Mouse (Mus musculus) midbrain, embryonic 14.5 days (tissue): Measurements from ENCODE around the gene Srl. TPM values are rescaled to one million over a fixed set of nuclear protein-coding genes. Genes with fewer than 3 reads are reported as not detected.
A peak's percentile ranks its signal among the peaks of the same experiment; 100 is the strongest.

Experiments used
- ATAC-seq: fragments of 200-750 bp; cut with Nextera tagmentation; 2 replicates; pipeline ENCODE4 v1.8.0; 2017; ENCODE audit warnings: moderate number of reproducible peaks, moderate library complexity; ENCODE audit not compliant: low FRiP score, low TSS enrichment
- DNase-seq: peaks from one replicate; pipeline ENCODE4 v3.0.0-alpha.2; 2015
- H3K27ac ChIP-seq: fragments of 300-500 bp; sonication (generic); replicated peaks from 2 replicates; pipeline ENCODE4 v1.5.1; 2014; ENCODE audit warnings: mild to moderate bottlenecking, low read depth, low read length, moderate library complexity
- H3K27me3 ChIP-seq: fragments of 300-500 bp; sonication (generic); 2 replicates; pipeline ENCODE4 v1.6.1; 2014; ENCODE audit warnings: low read length, control low read depth, mixed read lengths; ENCODE audit not compliant: control insufficient read depth, insufficient read depth
- H3K36me3 ChIP-seq: fragments of 300-500 bp; sonication (generic); 2 replicates; pipeline ENCODE4 v1.6.1; 2014; ENCODE audit warnings: low read length, control low read depth; ENCODE audit not compliant: control insufficient read depth, insufficient read depth
- H3K4me1 ChIP-seq: fragments of 300-500 bp; sonication (generic); 2 replicates; pipeline ENCODE4 v1.6.1; 2014; ENCODE audit warnings: mild to moderate bottlenecking, antibody characterized with exemption, low read length, control low read depth; ENCODE audit not compliant: control insufficient read depth, insufficient read depth
- H3K4me2 ChIP-seq: fragments of 300-500 bp; sonication (generic); 2 replicates; pipeline ENCODE4 v1.6.1; 2014; ENCODE audit warnings: mild to moderate bottlenecking, low read length, moderate library complexity
- H3K4me3 ChIP-seq: fragments of 300-500 bp; sonication (generic); replicated peaks from 2 replicates; pipeline ENCODE4 v1.5.1; 2014; ENCODE audit warnings: low read depth, low read length
- H3K9ac ChIP-seq: fragments of 300-500 bp; sonication (generic); replicated peaks from 2 replicates; pipeline ENCODE4 v1.6.1; 2014; ENCODE audit warnings: mild to moderate bottlenecking, low read length, moderate library complexity
- H3K9me3 ChIP-seq: fragments of 300-500 bp; sonication (generic); 2 replicates; pipeline ENCODE4 v1.6.1; 2016; ENCODE audit warnings: low read length, control low read depth, mixed read lengths; ENCODE audit not compliant: control insufficient read depth
- WGBS: fragments of 180-500 bp; shearing (Covaris S2); extraction: QIAGEN DNeasy Blood & Tissue Kit; methylation state at CpG from one replicate; pipeline ENCODE4 v1.1.7; 2014; 5-methylcytosine and 5-hydroxymethylcytosine counted together
- polyA plus RNA-seq: library from polyadenylated mRNA; unstranded; fragments of >200 nt; fragmentation: Nextera tagmentation; extraction: Ambion mirVana; gene quantifications from 2 replicates; pipeline ENCODE4 v1.2.1, GENCODE M21; 2014

Srl gene
- polyA plus RNA-seq, 1 experiment from 2014 or later: 25.7 TPM

DNA sequence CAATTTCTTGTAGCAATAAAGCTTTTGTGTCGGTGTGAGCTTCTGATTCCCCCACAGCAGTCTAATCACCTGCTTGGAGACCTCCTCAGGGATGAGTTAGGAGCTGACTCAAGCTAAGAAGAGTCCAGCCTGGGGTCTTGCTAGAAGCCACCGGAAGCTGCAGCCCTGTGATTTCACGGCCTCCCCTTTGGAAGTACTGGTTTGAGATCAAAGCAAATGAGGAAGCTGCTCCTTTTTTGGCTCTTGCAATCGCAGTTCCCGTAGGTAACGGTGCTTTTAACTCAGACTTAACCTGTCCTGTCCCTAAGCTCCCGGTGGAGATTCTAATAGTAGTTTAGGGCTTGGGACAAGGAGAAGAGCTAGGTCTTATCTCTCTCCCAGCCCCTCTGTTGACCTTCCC is 37.0 kb upstream of the Srl start:
- Histone ChIP-seq H3K27ac (no peak overlapping the region), H3K36me3 (no peaks in the 10 kb centered on the region), H3K9ac (no peak overlapping the region), H3K27me3 (no peaks in the 10 kb centered on the region), H3K4me2 (no peak overlapping the region), H3K9me3 (no peaks in the 10 kb centered on the region), H3K4me1 (no peaks in the 10 kb centered on the region), H3K4me3 (no peak overlapping the region)
- DNase-seq: no peak
- ATAC-seq: no peak
- WGBS: 82% methylated on average over 7 of the region's 7 CpGs

DNA sequence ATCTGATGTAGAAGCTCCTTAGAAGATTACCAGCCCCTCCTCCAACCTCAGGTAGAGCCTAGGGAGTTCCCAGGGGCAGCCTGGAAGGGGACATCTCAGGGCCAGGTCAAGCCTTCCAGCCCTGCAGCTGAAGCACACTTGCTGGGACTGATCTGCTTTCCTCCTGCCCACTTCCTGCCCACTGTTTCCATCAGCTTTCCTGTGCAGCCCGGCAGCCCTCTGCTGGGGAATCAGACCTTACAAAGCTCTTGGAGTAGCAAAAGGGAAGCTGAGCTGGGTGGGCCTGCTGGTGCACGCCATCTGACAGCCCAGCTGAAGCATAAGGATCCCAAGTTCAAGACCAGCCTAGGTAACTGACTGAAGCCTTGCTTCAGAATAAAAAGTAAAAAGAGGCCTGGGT is 35.3 kb upstream of the Srl start:
- Histone ChIP-seq H3K4me2 (no peak overlapping the region), H3K9ac (no peak overlapping the region), H3K36me3 (no peaks in the 10 kb centered on the region), H3K9me3 (no peaks in the 10 kb centered on the region), H3K27ac (no peak overlapping the region), H3K4me1 (no peaks in the 10 kb centered on the region), H3K27me3 (no peaks in the 10 kb centered on the region), H3K4me3 (no peak overlapping the region)
- WGBS: 61% methylated on average over 2 of the region's 2 CpGs
- DNase-seq (no peak), ATAC-seq (no peak)

DNA sequence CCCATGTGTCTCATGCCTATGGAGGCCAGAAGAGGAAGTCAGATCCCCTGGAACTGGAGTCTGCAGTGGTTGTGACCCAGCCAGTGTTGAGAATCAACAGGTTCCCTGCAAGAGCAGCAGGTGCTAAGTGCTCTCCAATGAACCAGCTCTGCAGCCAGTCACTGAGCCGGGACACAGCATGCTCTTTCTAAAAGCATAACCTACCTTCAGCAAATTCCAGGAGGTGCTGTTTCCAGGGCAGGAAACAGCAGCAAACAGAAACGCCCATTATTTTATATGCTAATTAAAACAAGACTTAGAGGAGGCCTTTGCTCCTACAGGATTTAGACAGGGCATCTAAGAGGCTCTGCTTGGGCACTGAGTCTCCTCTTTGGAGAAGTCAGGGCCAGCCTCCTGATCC is 34.4 kb upstream of the Srl start:
- Histone ChIP-seq H3K4me1 (no peaks in the 10 kb centered on the region), H3K27me3 (no peaks in the 10 kb centered on the region), H3K9ac (no peak overlapping the region), H3K9me3 (no peaks in the 10 kb centered on the region), H3K27ac (no peak overlapping the region), H3K4me2 (no peak overlapping the region), H3K4me3 (no peak overlapping the region), H3K36me3 (no peaks in the 10 kb centered on the region)
- ATAC-seq (no peak), DNase-seq (no peak)
- WGBS: 51% methylated on average over 2 of the region's 2 CpGs

DNA sequence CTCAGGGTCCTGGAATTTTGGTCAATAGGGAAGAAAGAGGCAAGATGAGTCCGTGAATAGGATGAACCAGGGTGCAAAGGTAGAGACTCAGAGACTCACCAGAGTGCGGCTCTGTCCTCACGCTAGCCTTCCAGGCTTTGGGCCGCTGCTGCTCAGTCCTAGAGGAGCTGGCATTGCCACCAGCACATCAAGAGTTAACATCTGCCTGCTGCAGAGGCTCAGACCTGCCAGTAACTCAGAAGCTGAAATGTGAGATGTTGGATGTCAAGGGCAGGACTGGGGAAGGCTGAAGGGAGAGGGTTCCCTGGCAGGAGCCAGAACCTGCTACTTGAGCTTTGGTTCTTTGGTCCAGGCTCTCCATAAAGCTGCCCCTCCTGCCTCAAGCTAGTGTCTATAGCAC is 29.1 kb upstream of the Srl start:
- Histone ChIP-seq H3K27me3 (no peaks in the 10 kb centered on the region), H3K9ac (no peak overlapping the region), H3K4me3 (no peak overlapping the region), H3K4me1 (no peaks in the 10 kb centered on the region), H3K4me2 (no peak overlapping the region), H3K36me3 (no peaks in the 10 kb centered on the region), H3K9me3 (no peaks in the 10 kb centered on the region), H3K27ac (no peak overlapping the region)
- 63% methylated on average over 4 of the region's 4 CpGs for WGBS
- ATAC-seq (no peak), DNase-seq (no peak)

DNA sequence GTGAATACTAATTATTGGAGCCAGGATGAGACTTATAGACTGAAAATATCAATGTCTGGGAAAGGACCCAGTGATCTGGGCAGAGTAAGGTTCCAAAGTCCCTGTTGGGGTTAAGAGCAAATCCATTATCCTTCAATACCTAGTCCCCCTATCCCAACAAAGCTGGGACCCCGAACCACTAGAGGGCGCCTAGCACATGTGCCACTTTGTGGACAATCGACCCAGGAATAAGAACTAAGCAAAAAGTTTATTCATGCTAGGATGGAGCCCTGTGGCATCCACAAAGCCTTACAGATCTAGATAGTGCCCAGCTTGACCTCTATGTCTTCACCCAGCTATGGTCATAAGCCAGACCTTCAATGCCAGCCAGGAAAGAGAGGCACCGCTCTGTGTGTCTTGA is 26.3 kb upstream of the Srl start:
- 19% methylated on average over 4 of the region's 4 CpGs for WGBS
- H3K4me2 ChIP-seq: no peak overlapping the region
- no peaks in the 10 kb centered on the region for H3K27me3 ChIP-seq
- DNase-seq: peak; percentile 93
- H3K36me3 ChIP-seq: no peaks in the 10 kb centered on the region
- H3K9me3 ChIP-seq: no peaks in the 10 kb centered on the region
- no peak overlapping the region for H3K9ac ChIP-seq
- H3K4me1 ChIP-seq: no peaks in the 10 kb centered on the region
- no peak for ATAC-seq
- no peak overlapping the region for H3K4me3 ChIP-seq
- no peak overlapping the region for H3K27ac ChIP-seq

DNA sequence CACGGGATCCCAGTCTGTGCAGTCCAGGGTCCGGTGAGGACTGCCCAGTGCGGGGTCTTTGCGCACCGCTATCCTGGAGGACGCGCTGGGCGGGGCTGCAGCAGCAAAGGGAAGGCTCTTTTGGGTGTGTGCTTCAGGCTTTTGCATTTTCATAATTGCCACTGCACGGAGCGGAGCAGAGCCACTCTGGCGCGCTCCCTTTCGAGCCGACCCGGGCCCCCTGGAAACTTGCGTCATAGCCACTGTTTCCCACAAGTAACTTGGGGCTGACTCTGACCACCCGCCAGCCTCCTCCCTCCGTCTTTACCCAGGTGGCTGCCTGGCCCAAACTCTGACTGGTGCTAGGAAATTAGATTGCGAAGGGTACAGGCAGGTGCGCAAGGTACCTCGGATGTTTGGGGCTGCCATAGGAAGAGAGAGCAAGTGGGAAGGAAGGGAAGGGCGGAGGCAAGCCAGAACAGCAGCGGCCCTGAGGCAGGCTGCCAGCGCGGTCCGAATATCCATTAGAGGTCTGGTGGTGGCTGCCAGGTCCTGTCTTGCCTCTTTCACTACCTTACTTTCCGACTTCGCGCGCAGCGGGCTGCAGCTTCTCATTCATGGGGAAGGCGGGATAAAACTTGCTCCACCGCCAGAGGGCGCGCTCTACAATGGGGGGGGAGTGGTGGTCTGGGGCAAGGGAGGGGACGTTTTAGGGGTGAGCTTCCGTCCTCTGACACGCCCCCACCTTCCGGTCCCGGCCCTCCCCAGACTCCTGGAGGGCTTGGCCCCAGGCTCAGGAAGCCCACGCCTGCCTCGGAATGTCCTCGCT is 18.7 kb upstream of the Srl start:
- peak overlapping the region; percentile 70 for H3K4me3 ChIP-seq
- no peaks in the 10 kb centered on the region for H3K27me3 ChIP-seq
- ATAC-seq: no peak; the same call in 1 of the 2 replicates
- H3K4me2 ChIP-seq: peak overlapping the region; percentile 90
- 2% methylated on average over 43 of the region's 43 CpGs for whole genome bisulfite sequencing
- DNase-seq: peak; percentile 73
- H3K9ac ChIP-seq: peak overlapping the region; percentile 68
- no peaks in the 10 kb centered on the region for H3K9me3 ChIP-seq
- peaks cover 9% of the 10 kb centered on the region for H3K4me1 ChIP-seq
- H3K27ac ChIP-seq: peak overlapping the region; percentile 93
- no peaks in the 10 kb centered on the region for H3K36me3 ChIP-seq

DNA sequence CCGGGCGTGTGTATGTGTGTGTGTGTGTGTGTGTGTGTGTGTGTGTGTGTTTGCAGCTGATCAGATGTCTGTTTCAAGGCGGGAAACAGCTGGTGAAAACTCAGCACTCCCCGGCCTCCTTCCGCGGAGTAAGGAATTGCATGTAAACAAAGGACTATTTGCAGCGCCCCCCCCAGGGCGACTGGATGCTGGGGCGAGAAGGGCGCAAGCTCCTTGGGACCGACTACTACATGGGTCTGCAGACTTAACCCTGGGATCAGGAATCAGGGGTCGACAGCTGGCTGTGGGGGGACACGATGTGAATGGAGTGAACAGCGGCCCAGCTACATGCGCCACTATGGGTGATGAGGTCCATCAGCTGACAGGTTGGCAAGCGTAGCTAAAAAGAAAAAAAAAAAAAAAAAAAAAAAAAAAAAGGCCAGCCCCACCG is 18.1 kb upstream of the Srl start, which contains the start of gene Tfap4:
TSS of gene Tfap4 (minus strand) at position 140 of the 430 bp plus-strand sequence.
- peak within 1 kb of the TSS; percentile 70 for H3K4me3 ChIP-seq
- peak within 1 kb of the TSS; percentile 93 for H3K27ac ChIP-seq
- ATAC-seq (peak; percentile 37; the same call in 1 of the 2 replicates), DNase-seq (peak; percentile 91)
- peak within 1 kb of the TSS; percentile 90 for H3K4me2 ChIP-seq
- H3K36me3 ChIP-seq: no peaks in the 10 kb centered on the region
- no peaks in the 10 kb centered on the region for H3K27me3 ChIP-seq
- H3K9ac ChIP-seq: peak within 1 kb of the TSS; percentile 68
- H3K9me3 ChIP-seq: no peaks in the 10 kb centered on the region
- H3K4me1 ChIP-seq: peaks cover 9% of the 10 kb centered on the region
- 0% methylated on average over 17 of the region's 17 CpGs for whole genome bisulfite sequencing

DNA sequence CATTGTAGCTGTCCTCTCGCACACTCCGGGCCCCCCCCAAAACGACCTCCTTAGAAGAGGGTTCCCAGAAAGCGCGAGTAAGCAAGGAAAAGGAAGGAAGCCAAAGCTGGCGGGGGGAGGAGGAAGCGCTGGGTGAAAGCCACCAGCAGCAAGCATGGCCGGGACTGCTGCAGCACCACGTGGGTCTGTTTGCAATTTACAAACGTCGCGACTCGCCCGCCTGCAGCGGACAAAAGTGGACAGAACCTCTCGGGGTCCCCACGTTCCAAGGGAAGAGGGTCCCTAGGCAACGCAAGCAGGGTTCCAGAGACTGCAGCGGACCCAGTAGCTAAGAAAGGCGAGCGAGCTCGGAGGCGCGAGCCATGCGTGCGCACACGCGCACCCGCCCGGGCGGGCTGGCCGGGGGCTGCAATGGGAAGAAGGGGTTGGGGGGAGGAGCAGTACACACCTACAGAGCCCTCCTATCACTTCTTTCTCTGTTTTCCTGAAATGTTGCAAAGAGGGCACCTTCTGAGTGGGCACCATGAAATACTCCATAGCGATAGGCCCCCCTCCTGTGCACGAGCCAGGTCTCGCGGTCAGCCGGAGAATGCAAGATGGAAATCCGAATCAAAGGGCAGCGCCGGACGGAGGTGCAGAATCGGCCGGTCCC is 17.5 kb upstream of the Srl start:
- Histone ChIP-seq H3K9me3 (no peaks in the 10 kb centered on the region), H3K4me3 (peak overlapping the region; percentile 70), H3K36me3 (no peaks in the 10 kb centered on the region), H3K27me3 (no peaks in the 10 kb centered on the region), H3K4me1 (peaks cover 9% of the 10 kb centered on the region), H3K9ac (peak overlapping the region; percentile 68), H3K4me2 (peak overlapping the region; percentile 90), H3K27ac (peak overlapping the region; percentile 93)
- peak; percentile 49 for ATAC-seq
- peak; percentile 81 for DNase-seq
- WGBS: under 1% methylated on average over 43 of the region's 43 CpGs
